Mouse (Mus musculus) spleen, adult 2 months (tissue): ENCODE measurements around the gene Ccdc146. TPM values are rescaled to one million over a fixed set of nuclear protein-coding genes. Genes with fewer than 3 reads are reported as not detected.

ENCODE experiments used
- DNase-seq, 2 experiments: peaks; one replicate each; pipeline versions ENCODE4 v3.0.0 to v3.0.0-alpha.2; 2012 to 2021; ENCODE audit warnings: low spot score in 2 of 2, low read depth in 1 of 2
- H3K27ac ChIP-seq: fragments of 200-500 bp; 2 replicates; pipeline ENCODE4 v1.5.1; 2012; ENCODE audit warnings: low read length, inconsistent platforms; ENCODE audit not compliant: insufficient read depth
- H3K27me3 ChIP-seq: fragments of 200-500 bp; 2 replicates; pipeline ENCODE4 v1.6.1; 2012; ENCODE audit warnings: mild to moderate bottlenecking, moderate library complexity, low read length, inconsistent platforms; ENCODE audit not compliant: control insufficient read depth, insufficient read depth
- H3K36me3 ChIP-seq: fragments of 200-500 bp; 2 replicates; pipeline ENCODE4 v1.6.1; 2012; ENCODE audit warnings: mild to moderate bottlenecking, low read length, inconsistent platforms; ENCODE audit not compliant: control insufficient read depth, insufficient read depth
- H3K4me1 ChIP-seq: fragments of 200-500 bp; 2 replicates; pipeline ENCODE4 v1.6.1; 2011; ENCODE audit warnings: inconsistent platforms; ENCODE audit not compliant: control insufficient read depth, insufficient read depth, insufficient read length
- H3K4me3 ChIP-seq: fragments of 200-500 bp; 2 replicates; pipeline ENCODE4 v1.5.1; 2011; ENCODE audit warnings: mild to moderate bottlenecking, inconsistent platforms; ENCODE audit not compliant: insufficient read depth, insufficient read length; ENCODE audit errors: extremely low read depth
- CTCF ChIP-seq: fragments of 200-500 bp; IDR thresholded peaks from 2 replicates; pipeline ENCODE4 v1.5.1; 2011; ENCODE audit warnings: mild to moderate bottlenecking, inconsistent platforms; ENCODE audit not compliant: insufficient read depth, insufficient read length, insufficient replicate concordance; ENCODE audit errors: extremely low read depth
- POLR2A ChIP-seq: fragments of 200-500 bp; IDR thresholded peaks from 2 replicates; pipeline ENCODE4 v1.6.1; 2011; ENCODE audit warnings: low read depth, low read length, inconsistent platforms
- WGBS: fragments of 180-500 bp; shearing (Covaris S2); methylation state at CpG from one replicate; pipeline ENCODE4 v1.1.7; 2018; 5-methylcytosine and 5-hydroxymethylcytosine counted together
- polyA plus RNA-seq: library from polyadenylated mRNA; depleted of rRNA; stranded (reverse); fragments of >200 nt; gene quantifications from 2 replicates; pipeline ENCODE4 v1.2.3, GENCODE M21; 2012

The Ccdc146 gene
- polyA plus RNA-seq, 1 experiment: not detected

DNA sequence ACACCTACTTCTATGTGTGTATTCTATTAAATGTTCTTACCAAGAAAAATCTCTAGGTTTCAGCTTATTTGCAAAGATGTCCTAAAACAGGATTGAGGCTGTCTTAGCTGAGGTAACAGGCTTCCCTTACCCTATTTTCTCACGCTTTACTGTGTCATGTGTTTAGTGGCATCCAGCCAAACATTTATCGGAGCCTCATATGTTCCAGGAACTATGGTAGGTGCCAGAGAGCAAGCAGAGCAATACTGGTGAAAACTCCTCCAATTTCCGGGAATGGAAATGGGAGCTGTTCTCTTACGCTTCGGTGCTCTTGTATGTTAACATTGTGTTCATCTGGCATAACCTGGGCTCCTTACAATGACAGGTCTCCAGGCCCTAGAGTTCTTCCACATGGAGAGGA lies 92.8 kb downstream of the Ccdc146 start:
- H3K27me3 ChIP-seq: no peaks in the 10 kb centered on the region

DNA sequence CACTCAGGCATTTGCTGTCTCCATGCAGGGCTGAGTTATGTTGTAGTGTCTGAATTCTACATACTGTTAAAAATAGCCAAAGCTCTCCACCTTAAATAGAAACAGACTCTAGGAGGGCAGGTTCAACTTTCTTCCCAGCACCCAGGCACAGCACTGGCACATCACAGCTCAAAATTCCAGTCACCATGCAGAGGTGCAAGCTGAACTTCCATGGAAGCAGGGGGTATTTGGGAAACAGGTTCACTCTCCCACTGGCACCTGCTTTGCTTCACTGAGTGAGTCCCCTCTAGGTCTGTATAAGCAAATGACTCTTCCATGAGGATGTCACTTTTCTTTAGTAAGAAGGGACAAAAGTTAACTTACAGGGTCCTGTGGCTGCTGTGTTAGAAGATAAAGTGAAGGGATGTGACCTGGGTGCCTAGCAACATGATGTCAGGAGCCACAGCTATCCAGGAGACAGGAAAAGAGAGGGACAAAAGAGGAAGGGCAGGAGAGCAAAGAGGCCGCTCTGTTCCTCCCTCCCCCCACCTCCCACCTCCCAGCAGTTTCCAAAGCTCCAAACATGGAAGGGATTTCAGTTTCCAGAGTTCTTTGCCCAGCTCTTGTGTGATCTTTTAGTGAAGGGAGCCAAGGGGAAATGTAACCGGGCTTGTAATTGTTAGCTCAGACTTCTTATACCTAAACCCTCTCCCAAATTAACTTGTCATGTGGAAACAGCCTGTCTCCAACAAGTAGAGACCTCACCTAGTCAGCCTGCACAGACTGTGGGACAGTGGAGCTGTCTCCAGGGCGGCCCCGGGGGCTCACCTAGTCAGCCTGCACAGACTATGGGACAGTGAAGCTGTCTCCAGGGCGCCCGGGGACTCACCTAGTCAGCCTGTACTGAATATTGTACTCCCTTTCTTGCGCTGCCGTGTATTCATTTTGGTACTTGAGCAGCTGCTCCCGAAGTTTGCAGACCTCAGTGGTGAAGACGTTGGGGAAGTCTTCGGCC lies 94.5 kb downstream of the Ccdc146 start:
- 81% methylated on average over 11 of the region's 11 CpGs for WGBS
- H3K36me3 ChIP-seq: no peaks in the 10 kb centered on the region
- no peak overlapping the region for H3K27ac ChIP-seq
- TF ChIP-seq CTCF (no peak), POLR2A (no peak)
- no peak overlapping the region for H3K4me3 ChIP-seq
- H3K4me1 ChIP-seq: peaks cover 4% of the 10 kb centered on the region; the same call in 1 of the 2 replicates
- no peaks in the 10 kb centered on the region for H3K27me3 ChIP-seq
- DNase-seq: no peak

More for the DNA sequence above, 92.8 kb downstream of the Ccdc146 start:
- no peak for DNase-seq
- Histone ChIP-seq H3K27ac (no peak overlapping the region), H3K36me3 (no peaks in the 10 kb centered on the region), H3K4me3 (no peak overlapping the region), H3K4me1 (peaks cover 4% of the 10 kb centered on the region; the same call in 1 of the 2 replicates)
- no peak for TF ChIP-seq POLR2A
- no peak for TF ChIP-seq CTCF
- WGBS: 72% methylated on average over 5 of the region's 5 CpGs

- DNase-seq: no peak
- TF ChIP-seq POLR2A (no peak), CTCF (no peak)
- H3K4me3 ChIP-seq: no peak overlapping the region
- peaks cover 4% of the 10 kb centered on the region; the same call in 1 of the 2 replicates for H3K4me1 ChIP-seq
- H3K36me3 ChIP-seq: no peaks in the 10 kb centered on the region
- no peaks in the 10 kb centered on the region for H3K27me3 ChIP-seq
- WGBS: 61% methylated on average over 1 of the region's 1 CpGs
- no peak overlapping the region for H3K27ac ChIP-seq
Observed at GRCm38 (mm10) chr5:21328560-21328959, 95.9 kb downstream of the Ccdc146 start.

GRCm38 (mm10) chr5:21326494-21326893 lies 98.0 kb downstream of the Ccdc146 start:
- 16% methylated on average over 1 of the region's 1 CpGs for WGBS
- no peak overlapping the region for H3K27ac ChIP-seq
- no peaks in the 10 kb centered on the region for H3K27me3 ChIP-seq
- no peak overlapping the region for H3K4me3 ChIP-seq
- H3K4me1 ChIP-seq: peaks cover 4% of the 10 kb centered on the region; the same call in 1 of the 2 replicates
- no peaks in the 10 kb centered on the region for H3K36me3 ChIP-seq
- TF ChIP-seq POLR2A (no peak), CTCF (peak; percentile 92; the same call in 1 of the 2 replicates)
- DNase-seq: peak; percentile 59 to 83

- TF ChIP-seq POLR2A (no peak), CTCF (no peak)
- Histone ChIP-seq H3K4me3 (no peak overlapping the region), H3K27ac (no peak overlapping the region), H3K27me3 (no peaks in the 10 kb centered on the region), H3K4me1 (no peaks in the 10 kb centered on the region), H3K36me3 (no peaks in the 10 kb centered on the region)
- 88% methylated on average over 2 of the region's 2 CpGs for WGBS
- DNase-seq: no peak
Observed at GRCm38 (mm10) chr5:21320138-21320537, 104.3 kb downstream of the Ccdc146 start.

- TF ChIP-seq POLR2A (no peak), CTCF (no peak)
- no peak overlapping the region for H3K27ac ChIP-seq
- 87% methylated on average over 3 of the region's 3 CpGs for WGBS
- no peaks in the 10 kb centered on the region for H3K36me3 ChIP-seq
- no peak overlapping the region for H3K4me3 ChIP-seq
- no peak for DNase-seq
- H3K27me3 ChIP-seq: no peaks in the 10 kb centered on the region
- H3K4me1 ChIP-seq: no peaks in the 10 kb centered on the region
Observed at GRCm38 (mm10) chr5:21314696-21315095, 109.8 kb downstream of the Ccdc146 start.
